Mouse (Mus musculus) hindbrain, embryonic 12.5 days (tissue): Measurements from ENCODE around the gene Aplnr. TPM values are rescaled to one million over a fixed set of nuclear protein-coding genes. Genes with fewer than 3 reads are reported as not detected.

Experiments used
- ATAC-seq: fragments of 200-750 bp; cut with Nextera tagmentation; 2 replicates; pipeline ENCODE4 v1.8.0; 2017; ENCODE audit warnings: moderate TSS enrichment; ENCODE audit not compliant: low FRiP score
- H3K27ac ChIP-seq: fragments of 300-500 bp; sonication (generic); 2 replicates; pipeline ENCODE4 v1.5.1; 2016; ENCODE audit warnings: mild to moderate bottlenecking
- H3K27me3 ChIP-seq: fragments of 300-500 bp; sonication (generic); 2 replicates; pipeline ENCODE4 v1.6.1; 2016; ENCODE audit warnings: mild to moderate bottlenecking
- H3K36me3 ChIP-seq: fragments of 300-500 bp; sonication (generic); 2 replicates; pipeline ENCODE4 v1.6.1; 2016; ENCODE audit warnings: mild to moderate bottlenecking
- H3K4me1 ChIP-seq: fragments of 300-500 bp; sonication (generic); 2 replicates; pipeline ENCODE4 v1.6.1; 2016
- H3K4me2 ChIP-seq: fragments of 300-500 bp; sonication (generic); replicated peaks from 2 replicates; pipeline ENCODE4 v1.6.1; 2016; ENCODE audit warnings: mild to moderate bottlenecking
- H3K4me3 ChIP-seq: fragments of 300-500 bp; sonication (generic); 2 replicates; pipeline ENCODE4 v1.5.1; 2016; ENCODE audit warnings: mild to moderate bottlenecking
- H3K9ac ChIP-seq: fragments of 300-500 bp; sonication (generic); 2 replicates; pipeline ENCODE4 v1.6.1; 2016; ENCODE audit warnings: mild to moderate bottlenecking, moderate library complexity
- H3K9me3 ChIP-seq: fragments of 300-500 bp; sonication (generic); replicated peaks from 2 replicates; pipeline ENCODE4 v1.6.1; 2016; ENCODE audit warnings: mild to moderate bottlenecking
- WGBS: fragments of 180-500 bp; shearing (Covaris S2); methylation state at CpG from one replicate; pipeline ENCODE4 v1.1.7; 2016; 5-methylcytosine and 5-hydroxymethylcytosine counted together
- polyA plus RNA-seq: library from polyadenylated mRNA; unstranded; fragments of >200 nt; fragmentation: Nextera tagmentation; extraction: Ambion mirVana; gene quantifications from 2 replicates; pipeline ENCODE4 v1.2.1, GENCODE M21; 2016

Aplnr gene
- polyA plus RNA-seq, 1 experiment from 2014 or later, result 41.5 TPM

DNA sequence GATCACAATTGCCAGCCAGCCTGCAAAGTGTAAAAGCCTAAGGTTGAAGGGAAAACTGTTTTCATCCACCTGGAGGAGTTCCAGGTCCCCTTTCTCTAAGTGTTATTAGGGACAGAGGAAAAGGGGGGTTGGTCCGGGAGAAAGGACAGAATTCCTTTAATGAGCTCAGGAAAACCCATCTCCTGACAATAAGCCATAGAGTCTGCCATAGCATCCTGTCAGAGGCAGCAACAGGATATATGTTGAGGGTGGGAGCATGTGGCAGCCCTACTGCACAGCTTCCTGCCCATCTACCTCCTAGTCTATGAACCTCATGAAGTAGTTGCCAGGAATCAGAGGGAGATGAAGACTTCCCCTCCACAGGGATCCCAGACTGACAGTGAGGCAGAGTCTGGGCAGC, 31.6 kb downstream of the Aplnr start:
- 86% methylated on average over 1 of the region's 1 CpGs for WGBS
- no peak overlapping the region for H3K27ac ChIP-seq
- H3K4me2 ChIP-seq, result no peak overlapping the region
- H3K4me3 ChIP-seq, result no peak overlapping the region
- no peaks in the 10 kb centered on the region for H3K4me1 ChIP-seq
- no peak overlapping the region for H3K9ac ChIP-seq
- no peaks in the 10 kb centered on the region for H3K36me3 ChIP-seq
- no peak for ATAC-seq
- H3K27me3 ChIP-seq, result no peaks in the 10 kb centered on the region
- H3K9me3 ChIP-seq, result no peaks in the 10 kb centered on the region

DNA sequence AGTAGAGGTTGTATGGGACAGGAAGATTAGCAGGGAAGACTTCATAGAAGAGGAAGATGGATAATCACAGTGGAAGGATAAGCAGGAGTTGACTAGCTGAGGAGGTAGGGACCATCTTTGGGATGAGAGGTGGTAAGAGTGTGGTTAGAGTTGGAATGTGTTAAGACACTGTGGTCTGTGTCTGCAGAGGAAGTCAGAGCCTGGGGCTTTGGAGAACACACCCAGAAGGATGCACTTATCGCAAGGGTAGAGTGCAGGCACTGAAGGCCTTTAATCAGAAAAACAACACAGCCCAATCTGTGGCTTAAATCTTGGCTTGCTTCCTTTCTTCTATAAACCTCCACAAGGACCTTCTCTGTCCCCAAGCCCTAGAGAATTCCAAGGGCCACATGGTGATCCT, 32.3 kb downstream of the Aplnr start:
- Histone ChIP-seq H3K9me3 (no peaks in the 10 kb centered on the region), H3K4me1 (no peaks in the 10 kb centered on the region), H3K4me2 (no peak overlapping the region), H3K27me3 (no peaks in the 10 kb centered on the region), H3K27ac (no peak overlapping the region), H3K9ac (no peak overlapping the region), H3K4me3 (no peak overlapping the region), H3K36me3 (no peaks in the 10 kb centered on the region)
- 95% methylated on average over 1 of the region's 1 CpGs for WGBS
- no peak for ATAC-seq

DNA sequence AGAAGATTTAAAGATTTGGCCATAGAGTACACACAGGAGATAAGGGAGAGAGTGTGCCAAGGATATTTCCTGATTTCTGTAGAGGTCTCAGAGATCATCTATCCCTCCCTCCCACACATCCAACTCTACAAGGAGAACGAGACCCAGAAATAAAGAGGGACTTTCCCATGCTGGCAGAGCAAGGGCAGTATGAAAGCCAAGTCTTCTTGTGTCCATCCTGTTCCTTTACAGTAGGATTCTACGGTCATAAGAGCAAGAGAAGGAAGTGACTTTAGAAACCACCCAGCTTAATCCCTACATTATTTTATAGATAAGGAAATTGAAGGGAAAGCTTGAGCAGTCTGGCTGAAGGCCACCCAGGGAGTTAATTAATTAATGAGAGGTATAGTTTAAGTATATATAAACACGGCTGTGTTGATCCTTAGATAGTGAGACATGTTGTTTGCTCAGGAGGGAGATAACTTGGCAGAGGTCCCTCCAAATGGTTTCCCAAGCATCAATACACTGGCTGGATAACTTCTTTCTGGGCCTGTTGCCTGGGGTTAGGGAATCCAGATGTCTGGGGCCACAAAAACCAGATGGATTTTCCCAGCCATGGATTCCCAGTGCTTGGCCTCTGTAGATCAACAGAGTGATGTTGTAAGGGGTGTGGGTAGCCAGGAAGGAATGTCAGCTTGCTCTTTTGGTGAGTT, 36.2 kb downstream of the Aplnr start:
- no peaks in the 10 kb centered on the region for H3K36me3 ChIP-seq
- no peak overlapping the region for H3K4me3 ChIP-seq
- no peak for ATAC-seq
- no peak overlapping the region for H3K9ac ChIP-seq
- WGBS, result 71% methylated on average over 3 of the region's 3 CpGs
- H3K4me2 ChIP-seq, result no peak overlapping the region
- no peaks in the 10 kb centered on the region for H3K27me3 ChIP-seq
- no peak overlapping the region for H3K27ac ChIP-seq
- no peaks in the 10 kb centered on the region for H3K4me1 ChIP-seq
- no peaks in the 10 kb centered on the region for H3K9me3 ChIP-seq

- no peaks in the 10 kb centered on the region for H3K9me3 ChIP-seq
- no peaks in the 10 kb centered on the region for H3K36me3 ChIP-seq
- H3K4me3 ChIP-seq, result no peak overlapping the region
- H3K27ac ChIP-seq, result no peak overlapping the region
- WGBS, result 62% methylated on average over 2 of the region's 2 CpGs
- ATAC-seq, result no peak
- H3K9ac ChIP-seq, result no peak overlapping the region
- H3K4me1 ChIP-seq, result no peaks in the 10 kb centered on the region
- no peak overlapping the region for H3K4me2 ChIP-seq
- H3K27me3 ChIP-seq, result no peaks in the 10 kb centered on the region
Observed at GRCm38 (mm10) chr2:85172763-85173103, 36.7 kb downstream of the Aplnr start.

- no peaks in the 10 kb centered on the region for H3K36me3 ChIP-seq
- WGBS, result 72% methylated on average over 6 of the region's 6 CpGs
- H3K4me2 ChIP-seq, result no peak overlapping the region
- H3K4me1 ChIP-seq, result no peaks in the 10 kb centered on the region
- no peak overlapping the region for H3K27ac ChIP-seq
- H3K27me3 ChIP-seq, result no peaks in the 10 kb centered on the region
- no peaks in the 10 kb centered on the region for H3K9me3 ChIP-seq
- no peak overlapping the region for H3K4me3 ChIP-seq
- H3K9ac ChIP-seq, result no peak overlapping the region
- ATAC-seq, result no peak
Observed at GRCm38 (mm10) chr2:85173545-85173944, 37.5 kb downstream of the Aplnr start.

- ATAC-seq, result no peak
- WGBS, result 60% methylated on average over 4 of the region's 4 CpGs
- Histone ChIP-seq H3K9me3 (no peaks in the 10 kb centered on the region), H3K4me3 (no peak overlapping the region), H3K27ac (no peak overlapping the region), H3K27me3 (no peaks in the 10 kb centered on the region), H3K9ac (no peak overlapping the region), H3K4me1 (no peaks in the 10 kb centered on the region), H3K4me2 (no peak overlapping the region), H3K36me3 (no peaks in the 10 kb centered on the region)
Observed at GRCm38 (mm10) chr2:85178139-85178800, 42.2 kb downstream of the Aplnr start.

GRCm38 (mm10) chr2:85187582-85188151, 51.6 kb downstream of the Aplnr start:
- Histone ChIP-seq H3K27me3 (0 out of 2 replicates have a peak, but pooled peaks cover 4% of the 10 kb centered on the region), H3K9ac (no peak overlapping the region), H3K4me1 (no peaks in the 10 kb centered on the region), H3K36me3 (no peaks in the 10 kb centered on the region), H3K27ac (no peak overlapping the region), H3K4me3 (no peak overlapping the region), H3K4me2 (no peak overlapping the region), H3K9me3 (no peaks in the 10 kb centered on the region)
- WGBS, result 92% methylated on average over 6 of the region's 6 CpGs
- no peak for ATAC-seq

Other genes with a start within 250 kb of the Aplnr start
- 5.2 and 6.4 TPM in 2 replicates for gene Rtn4rl2, start 249.5 kb upstream of the Aplnr start, polyA plus RNA-seq
- 20.7 and 21.2 TPM in 2 replicates for gene Slc43a3, start 199.6 kb upstream of the Aplnr start, polyA plus RNA-seq
- gene Prg2, start 155.8 kb upstream of the Aplnr start, polyA plus RNA-seq, result 0.26 TPM in 1 of 2 replicates, not detected in the other
- not detected in 2 replicates for gene Prg3, start 148.0 kb upstream of the Aplnr start, polyA plus RNA-seq
- 239 and 240 TPM in 2 replicates for gene Ssrp1, start 99.0 kb upstream of the Aplnr start, polyA plus RNA-seq
- 18.1 and 23.7 TPM in 2 replicates for gene P2rx3, start 98.8 kb upstream of the Aplnr start, polyA plus RNA-seq
- gene Tnks1bp1, start 88.2 kb upstream of the Aplnr start, polyA plus RNA-seq, result 42.2 and 46.7 TPM in 2 replicates
- 3.1 TPM in 2 replicates for gene Lrrc55, start 61.0 kb downstream of the Aplnr start, polyA plus RNA-seq
- not detected in 2 replicates for gene Olfr987, start 203.1 kb downstream of the Aplnr start, polyA plus RNA-seq
- gene Olfr988, start 227.0 kb downstream of the Aplnr start, polyA plus RNA-seq, result not detected in 2 replicates